Mouse (Mus musculus): ENCODE measurements around the gene Cdyl2.

DNA sequence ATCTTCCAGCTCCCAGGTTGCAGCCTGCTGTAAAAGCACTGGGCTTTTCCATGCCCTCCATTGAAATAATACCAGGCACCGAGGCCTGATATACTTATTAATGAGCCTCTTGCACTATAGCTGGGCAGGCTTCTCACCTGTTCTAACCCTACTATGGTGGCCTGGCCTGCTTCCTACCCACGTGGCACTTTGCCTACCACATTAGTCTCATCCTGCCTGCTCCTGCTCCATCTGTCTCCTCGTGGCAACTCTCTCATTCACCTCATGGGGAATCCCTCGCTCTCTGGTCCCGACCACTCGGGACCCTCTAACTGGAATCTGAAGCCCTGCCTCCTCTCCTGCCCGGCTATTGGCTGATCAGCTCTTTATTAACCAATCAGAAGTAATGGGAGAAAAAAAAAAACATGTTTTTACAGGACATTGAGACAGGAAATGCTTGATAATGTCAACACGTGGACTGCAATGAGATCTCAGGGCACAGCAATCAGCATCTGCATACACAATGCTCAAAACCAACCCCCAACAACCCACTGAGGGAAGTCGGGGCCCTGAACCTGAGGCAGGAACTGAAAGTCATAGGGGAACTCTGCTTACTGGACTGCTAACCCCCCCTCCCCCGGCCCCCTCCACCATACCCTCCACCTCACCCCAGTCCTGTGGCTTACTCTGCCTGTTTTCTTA, 99.2 kb downstream of the Cdyl2 start:
- TF ChIP-seq CTCF (IDR thresholded peaks at IDR 0.05 in 2 of 3, conservative IDR thresholded peaks at IDR 0.05 in 1 of 3; ENCODE audit: control insufficient read depth in 1 of 3, insufficient read depth in 1 of 3, low read depth in 2 of 3, low read length in 3 of 3, poor library complexity in 1 of 3, severe bottlenecking in 1 of 3) (no peak), ZC3H11A (IDR thresholded peaks at IDR 0.05; ENCODE audit: low read depth, low read length) (no peak), MAZ (IDR thresholded peaks at IDR 0.05; ENCODE audit: low read depth, low read length) (no peak), JUND (IDR thresholded peaks at IDR 0.05; ENCODE audit: low read depth, low read length) (no peak), CHD1 (IDR thresholded peaks at IDR 0.05; ENCODE audit: low read depth, low read length) (no peak), EP300 (IDR thresholded peaks at IDR 0.05; ENCODE audit: low read depth in 1 of 2, low read length in 2 of 2) (no peak), NELFE (IDR thresholded peaks at IDR 0.05; ENCODE audit: low read depth, low read length) (no peak), MYB (IDR thresholded peaks at IDR 0.05; ENCODE audit: low read depth, low read length) (no peak), POLR2A (IDR thresholded peaks at IDR 0.05; ENCODE audit: control insufficient read depth in 1 of 2, insufficient read depth in 1 of 2, low read depth in 1 of 2, low read length in 2 of 2, poor library complexity in 1 of 2) (no peak), E2F4 (IDR thresholded peaks at IDR 0.05; ENCODE audit: borderline replicate concordance, low read depth, low read length) (no peak), ELF1 (IDR thresholded peaks at IDR 0.05; ENCODE audit: low read depth, low read length) (no peak), NRF1 (IDR thresholded peaks at IDR 0.05; ENCODE audit: insufficient read depth, low read depth, low read length, poor library complexity, severe bottlenecking) (no peak), KAT2A (conservative IDR thresholded peaks at IDR 0.05; ENCODE audit: low read depth, low read length) (no peak), MAFK (IDR thresholded peaks at IDR 0.05; ENCODE audit: borderline replicate concordance, low read depth, low read length) (no peak)

All from MEL (cell line).